Mouse (Mus musculus) kidney, embryonic 16.5 days (tissue): ENCODE data around the gene Spon1. TPM values are rescaled to one million over a fixed set of nuclear protein-coding genes. Genes with fewer than 3 reads are reported as not detected.

Experiments
- ATAC-seq: fragments of 200-750 bp; cut with Nextera tagmentation; 2 replicates; pipeline ENCODE4 v1.8.0; 2017; ENCODE audit warnings: moderate TSS enrichment; ENCODE audit not compliant: low FRiP score, low TSS enrichment
- H3K27ac ChIP-seq: fragments of 300-500 bp; sonication (generic); 2 replicates; pipeline ENCODE4 v1.5.1; 2014; ENCODE audit warnings: low read length
- H3K27me3 ChIP-seq: fragments of 300-500 bp; sonication (generic); 2 replicates; pipeline ENCODE4 v1.6.1; 2014; ENCODE audit warnings: low read length, control low read depth, mixed read lengths; ENCODE audit not compliant: insufficient read depth
- H3K36me3 ChIP-seq: fragments of 300-500 bp; sonication (generic); 2 replicates; pipeline ENCODE4 v1.6.1; 2014; ENCODE audit warnings: low read length, control low read depth, mixed read lengths; ENCODE audit not compliant: insufficient read depth
- H3K4me1 ChIP-seq: fragments of 300-500 bp; sonication (generic); 2 replicates; pipeline ENCODE4 v1.6.1; 2014; ENCODE audit warnings: low read length, control low read depth, mixed read lengths; ENCODE audit not compliant: insufficient read depth
- H3K4me2 ChIP-seq: fragments of 300-500 bp; sonication (generic); replicated peaks from 2 replicates; pipeline ENCODE4 v1.6.1; 2014; ENCODE audit warnings: low read depth, low read length
- H3K4me3 ChIP-seq: fragments of 300-500 bp; sonication (generic); 2 replicates; pipeline ENCODE4 v1.5.1; 2014; ENCODE audit warnings: mild to moderate bottlenecking, low read length
- H3K9ac ChIP-seq: fragments of 300-500 bp; sonication (generic); replicated peaks from 2 replicates; pipeline ENCODE4 v1.6.1; 2014; ENCODE audit warnings: low read length
- H3K9me3 ChIP-seq: fragments of 300-500 bp; sonication (generic); 2 replicates; pipeline ENCODE4 v1.6.1; 2016; ENCODE audit warnings: low read length, control low read depth
- WGBS: fragments of 180-500 bp; shearing (Covaris S2); extraction: QIAGEN DNeasy Blood & Tissue Kit; methylation state at CpG from one replicate; pipeline ENCODE4 v1.1.7; 2014; 5-methylcytosine and 5-hydroxymethylcytosine counted together
- polyA plus RNA-seq: library from polyadenylated mRNA; unstranded; fragments of >200 nt; fragmentation: Nextera tagmentation; extraction: Ambion mirVana; gene quantifications from 2 replicates; pipeline ENCODE4 v1.2.1, GENCODE M21; 2015

Gene Spon1
- polyA plus RNA-seq, 1 experiment from 2014 or later = 13.7 TPM

DNA sequence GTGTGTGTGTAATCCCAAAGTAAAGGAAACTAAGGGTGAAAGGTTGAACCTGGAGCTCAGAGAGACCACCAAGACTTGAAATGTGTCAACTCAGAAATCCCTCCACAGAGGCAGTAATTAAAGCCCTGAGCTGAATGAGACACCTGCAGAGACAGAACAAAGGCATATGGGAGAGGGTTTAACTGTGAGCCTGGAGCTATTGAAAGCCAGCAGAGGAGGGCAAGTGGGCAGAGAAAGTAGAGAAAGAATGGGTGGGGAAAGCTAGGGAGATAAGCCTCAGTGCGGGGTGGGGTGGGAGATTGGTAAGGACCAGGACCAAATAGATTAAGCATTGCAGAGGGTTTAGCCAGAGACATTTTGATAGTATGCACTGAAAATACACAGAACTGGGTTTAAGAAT is 60.7 kb downstream of the Spon1 start:
- 30% methylated on average over 1 of the region's 1 CpGs for WGBS
- ATAC-seq = no peak
- no peak overlapping the region for H3K27ac ChIP-seq

DNA sequence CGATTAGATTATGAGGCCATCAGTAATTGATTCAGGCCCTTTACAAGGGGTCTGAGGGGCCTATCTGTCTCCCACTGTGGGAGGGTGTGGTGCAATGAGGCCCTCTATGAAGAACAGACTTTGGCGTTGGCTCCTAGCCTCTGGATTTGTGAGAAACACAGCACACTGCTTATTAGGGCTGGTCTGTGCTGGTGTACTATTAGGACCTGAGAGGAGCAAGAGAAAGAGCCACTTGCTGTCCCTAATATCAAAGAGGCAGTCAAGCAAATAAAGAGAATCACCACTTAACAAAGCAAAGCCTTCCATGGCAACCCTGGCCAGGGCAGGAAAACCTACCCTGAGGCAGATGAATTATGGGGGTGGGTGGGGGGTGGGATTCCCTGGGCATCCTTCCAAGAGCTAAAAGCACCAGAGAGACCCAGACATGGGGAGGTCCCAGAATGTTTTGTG is 62.3 kb downstream of the Spon1 start:
- Histone ChIP-seq H3K27me3 (no peaks in the 10 kb centered on the region), H3K4me1 (no peaks in the 10 kb centered on the region), H3K9ac (no peak overlapping the region), H3K36me3 (no peaks in the 10 kb centered on the region), H3K27ac (no peak overlapping the region), H3K9me3 (no peaks in the 10 kb centered on the region), H3K4me3 (no peak overlapping the region), H3K4me2 (no peak overlapping the region)
- 67% methylated on average over 2 of the region's 2 CpGs for WGBS
- no peak for ATAC-seq

More for the DNA sequence above, 60.7 kb downstream of the Spon1 start:
- no peaks in the 10 kb centered on the region for H3K27me3 ChIP-seq
- H3K4me1 ChIP-seq = no peaks in the 10 kb centered on the region
- H3K36me3 ChIP-seq = no peaks in the 10 kb centered on the region
- no peak overlapping the region for H3K9ac ChIP-seq
- H3K4me2 ChIP-seq = no peak overlapping the region
- H3K4me3 ChIP-seq = no peak overlapping the region
- H3K9me3 ChIP-seq = no peaks in the 10 kb centered on the region

DNA sequence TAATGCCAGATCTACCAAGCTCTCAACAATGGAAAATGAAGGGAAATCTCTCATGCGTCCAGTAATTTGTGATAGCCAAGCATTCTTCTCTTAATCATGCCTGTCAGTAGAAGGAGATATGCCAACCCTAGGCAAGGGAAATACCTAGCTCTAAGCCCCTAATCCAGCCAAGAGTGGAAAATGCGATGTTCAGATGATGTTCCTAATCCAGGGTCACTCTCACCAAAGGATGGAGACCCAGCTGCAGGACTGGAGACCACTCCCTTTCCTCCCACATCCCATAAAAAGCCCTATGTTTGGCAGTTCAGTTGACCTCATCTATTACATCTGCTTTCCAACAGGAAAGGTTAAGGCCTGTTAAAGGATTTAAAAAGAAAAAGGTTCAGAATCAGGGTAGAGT is 62.8 kb downstream of the Spon1 start:
- Histone ChIP-seq H3K27me3 (no peaks in the 10 kb centered on the region), H3K9me3 (0 out of 2 replicates have a peak, but pooled peaks cover 2% of the 10 kb centered on the region), H3K27ac (no peak overlapping the region), H3K4me3 (no peak overlapping the region), H3K4me2 (no peak overlapping the region), H3K9ac (no peak overlapping the region), H3K4me1 (no peaks in the 10 kb centered on the region), H3K36me3 (no peaks in the 10 kb centered on the region)
- ATAC-seq = no peak
- WGBS = 62% methylated on average over 2 of the region's 2 CpGs

DNA sequence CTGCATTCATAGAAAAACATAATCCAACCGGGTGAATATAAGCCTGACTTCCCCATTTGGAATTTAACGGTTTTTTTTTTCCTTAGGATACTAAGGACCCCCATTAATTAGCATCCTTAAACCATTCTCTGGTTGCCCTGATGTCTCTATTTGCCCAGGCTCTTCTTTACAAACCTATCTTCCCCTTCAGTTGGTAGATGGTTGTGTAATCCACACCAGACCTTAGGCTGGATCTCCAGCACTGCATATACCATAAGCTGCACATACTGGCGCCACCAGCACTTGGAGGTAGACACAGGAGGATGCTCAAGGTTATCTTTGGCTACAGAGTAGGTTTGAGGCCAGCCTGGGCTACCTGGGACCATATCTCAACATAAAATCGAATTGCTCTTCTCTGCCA is 71.4 kb downstream of the Spon1 start:
- H3K36me3 ChIP-seq = no peaks in the 10 kb centered on the region
- no peak for ATAC-seq
- no peak overlapping the region for H3K4me2 ChIP-seq
- no peak overlapping the region for H3K9ac ChIP-seq
- no peak overlapping the region for H3K4me3 ChIP-seq
- no peaks in the 10 kb centered on the region for H3K4me1 ChIP-seq
- H3K9me3 ChIP-seq = 0 out of 2 replicates have a peak, but pooled peaks cover 2% of the 10 kb centered on the region
- no peaks in the 10 kb centered on the region for H3K27me3 ChIP-seq
- WGBS = 86% methylated on average over 4 of the region's 4 CpGs
- no peak overlapping the region for H3K27ac ChIP-seq

DNA sequence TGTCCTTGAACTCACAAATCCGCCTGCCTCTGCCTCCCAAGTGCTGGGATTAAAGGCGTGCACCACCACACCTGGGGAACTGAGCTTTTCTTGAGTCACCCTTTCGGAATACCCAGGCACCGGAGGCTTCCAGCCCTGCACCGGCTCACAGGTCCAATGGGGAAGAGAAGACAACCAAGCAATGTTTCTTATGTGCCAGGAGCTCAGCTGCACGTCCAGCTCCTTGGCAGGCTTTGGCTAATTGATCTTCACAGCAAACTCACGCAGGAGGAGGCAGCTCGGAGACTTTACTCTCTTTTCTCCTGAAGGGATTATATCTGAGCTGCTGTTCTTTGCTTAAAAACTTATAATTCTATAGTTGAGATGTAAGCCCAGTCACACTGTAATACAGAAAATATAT is 73.6 kb downstream of the Spon1 start:
- H3K27me3 ChIP-seq = no peaks in the 10 kb centered on the region
- H3K4me1 ChIP-seq = no peaks in the 10 kb centered on the region
- H3K36me3 ChIP-seq = no peaks in the 10 kb centered on the region
- no peak overlapping the region for H3K27ac ChIP-seq
- H3K4me3 ChIP-seq = no peak overlapping the region
- H3K4me2 ChIP-seq = no peak overlapping the region
- ATAC-seq = no peak
- H3K9ac ChIP-seq = no peak overlapping the region
- WGBS = 85% methylated on average over 8 of the region's 8 CpGs
- no peaks in the 10 kb centered on the region for H3K9me3 ChIP-seq

DNA sequence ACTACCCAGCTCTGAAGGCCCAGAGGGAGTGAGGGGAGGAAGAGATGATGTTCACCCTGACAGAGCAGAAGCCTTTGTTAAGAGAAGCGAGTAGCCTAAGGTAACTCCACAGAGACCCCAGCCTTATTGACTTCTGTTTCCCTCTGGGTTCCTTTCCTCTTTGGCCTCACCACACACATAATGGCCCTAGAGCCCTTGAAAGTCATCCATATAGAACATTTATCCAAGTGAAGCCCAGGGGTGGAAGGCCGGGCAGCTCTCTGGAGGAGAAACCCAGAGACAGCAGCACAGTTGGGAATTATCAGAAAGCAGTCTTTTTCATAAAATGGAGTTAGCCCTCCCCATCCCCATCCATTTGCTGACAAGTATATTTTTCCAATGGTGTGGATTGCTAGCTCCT is 75.7 kb downstream of the Spon1 start:
- no peak for ATAC-seq
- WGBS = 84% methylated on average over 2 of the region's 2 CpGs
- Histone ChIP-seq H3K9ac (no peak overlapping the region), H3K4me1 (no peaks in the 10 kb centered on the region), H3K27me3 (no peaks in the 10 kb centered on the region), H3K9me3 (no peaks in the 10 kb centered on the region), H3K4me2 (no peak overlapping the region), H3K27ac (no peak overlapping the region), H3K36me3 (no peaks in the 10 kb centered on the region), H3K4me3 (no peak overlapping the region)

DNA sequence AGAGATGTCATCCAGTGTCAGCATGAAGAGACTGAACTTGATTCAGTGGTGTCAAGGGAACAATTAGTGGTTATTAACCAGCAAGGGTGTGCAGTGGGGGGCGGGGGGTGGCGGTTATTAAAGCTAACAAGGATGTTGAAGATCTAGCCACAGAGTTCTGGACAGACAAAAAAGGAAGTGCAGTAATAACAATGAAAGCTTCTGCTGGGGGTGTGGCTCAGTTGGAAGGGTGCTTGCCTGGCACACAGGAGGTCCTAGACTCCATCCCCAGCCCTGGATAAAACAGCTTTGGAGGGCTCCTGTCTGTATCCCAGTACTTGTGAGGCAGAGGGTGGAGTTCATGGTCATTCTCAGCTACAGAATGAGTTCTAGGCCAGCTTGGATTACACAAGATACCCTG is 77.4 kb downstream of the Spon1 start:
- ATAC-seq = no peak
- 69% methylated on average over 2 of the region's 2 CpGs for WGBS
- H3K9me3 ChIP-seq = no peaks in the 10 kb centered on the region
- H3K4me1 ChIP-seq = no peaks in the 10 kb centered on the region
- no peak overlapping the region for H3K9ac ChIP-seq
- H3K27me3 ChIP-seq = no peaks in the 10 kb centered on the region
- H3K4me3 ChIP-seq = no peak overlapping the region
- no peaks in the 10 kb centered on the region for H3K36me3 ChIP-seq
- no peak overlapping the region for H3K27ac ChIP-seq
- no peak overlapping the region for H3K4me2 ChIP-seq

DNA sequence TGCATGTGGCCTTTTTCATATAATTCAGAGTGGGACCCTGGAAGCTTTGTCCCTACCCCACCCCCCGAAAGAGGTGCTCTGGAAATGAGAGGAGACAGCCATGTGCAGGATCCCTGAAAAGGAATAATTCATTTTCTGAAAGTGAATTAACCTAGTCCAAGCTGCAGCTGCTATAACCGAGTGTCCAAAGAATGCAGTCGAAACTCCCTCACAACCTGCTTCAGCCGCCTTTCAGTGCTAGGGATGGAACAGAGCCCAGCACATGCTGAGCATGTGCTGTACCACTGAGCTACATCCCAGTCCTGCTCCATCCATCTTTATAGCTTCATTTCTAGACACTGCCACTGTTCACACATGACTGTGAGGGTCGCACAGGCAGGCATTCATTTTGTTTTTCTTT is 79.4 kb downstream of the Spon1 start:
- H3K36me3 ChIP-seq = no peaks in the 10 kb centered on the region
- H3K9me3 ChIP-seq = no peaks in the 10 kb centered on the region
- no peak overlapping the region for H3K27ac ChIP-seq
- no peak overlapping the region for H3K9ac ChIP-seq
- no peaks in the 10 kb centered on the region for H3K4me1 ChIP-seq
- H3K4me3 ChIP-seq = no peak overlapping the region
- WGBS = 66% methylated on average over 5 of the region's 5 CpGs
- H3K4me2 ChIP-seq = no peak overlapping the region
- no peaks in the 10 kb centered on the region for H3K27me3 ChIP-seq
- ATAC-seq = no peak

DNA sequence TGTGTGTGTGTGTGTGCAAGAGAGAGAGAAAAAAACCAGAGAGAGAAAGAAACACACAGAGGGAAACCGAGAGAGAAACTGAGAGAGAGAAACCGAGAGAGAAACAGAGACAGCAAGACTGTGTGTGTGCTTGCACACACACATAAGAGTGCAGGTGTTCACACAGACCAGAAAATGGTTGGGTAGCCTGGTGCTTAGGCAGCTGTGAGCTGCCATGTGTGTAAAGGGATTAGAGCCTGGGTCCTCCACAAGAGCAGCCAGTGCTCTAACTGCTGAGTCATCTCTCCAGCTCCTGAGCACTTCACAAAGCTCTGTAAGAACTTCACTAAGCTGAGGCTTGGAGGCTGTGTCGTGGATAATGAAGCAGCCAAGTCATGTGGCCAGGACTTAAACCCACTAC is 80.8 kb downstream of the Spon1 start:
- ATAC-seq = no peak
- Histone ChIP-seq H3K9me3 (no peaks in the 10 kb centered on the region), H3K36me3 (no peaks in the 10 kb centered on the region), H3K27ac (no peak overlapping the region), H3K4me2 (no peak overlapping the region), H3K4me1 (no peaks in the 10 kb centered on the region), H3K9ac (no peak overlapping the region), H3K27me3 (no peaks in the 10 kb centered on the region), H3K4me3 (no peak overlapping the region)
- 56% methylated on average over 3 of the region's 3 CpGs for WGBS

DNA sequence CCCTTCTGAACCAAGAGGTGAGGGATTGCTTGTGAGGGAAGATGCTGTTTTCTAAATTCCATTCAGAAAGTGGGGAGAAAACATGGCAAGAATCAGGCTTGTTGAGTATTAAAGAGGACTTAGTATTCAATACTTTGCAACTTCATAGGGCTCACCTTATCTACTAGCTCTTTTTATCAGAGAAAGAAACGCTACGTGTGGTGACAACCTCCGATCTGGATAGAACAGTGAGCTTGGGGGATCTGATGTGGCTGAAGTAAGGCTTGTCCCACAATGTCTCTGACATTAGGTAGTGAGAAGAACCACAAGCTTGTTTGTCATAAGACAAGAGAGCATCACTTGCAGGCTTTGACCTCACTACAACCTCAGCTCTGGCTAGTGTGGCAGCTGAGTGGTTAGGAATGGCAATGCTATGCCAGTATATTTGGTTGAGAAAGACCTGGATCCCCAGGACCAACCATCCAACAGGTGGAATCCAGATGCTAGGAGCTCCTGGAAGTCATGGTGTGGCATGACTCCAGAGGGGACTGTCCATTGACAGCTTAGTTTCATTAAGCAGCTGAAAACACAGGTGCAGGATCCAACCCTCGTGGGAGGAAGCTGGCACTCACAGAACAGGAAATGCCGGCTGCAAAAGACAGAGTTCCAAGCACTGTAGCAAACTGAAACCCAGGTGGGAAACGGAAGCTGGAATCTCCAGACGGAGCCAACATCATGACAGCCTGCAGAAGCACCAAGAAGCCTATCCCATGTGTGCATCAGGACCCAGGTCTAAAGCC is 81.4 kb downstream of the Spon1 start:
- Histone ChIP-seq H3K27ac (no peak overlapping the region), H3K4me2 (no peak overlapping the region), H3K9me3 (no peaks in the 10 kb centered on the region), H3K9ac (no peak overlapping the region), H3K27me3 (no peaks in the 10 kb centered on the region), H3K36me3 (no peaks in the 10 kb centered on the region), H3K4me1 (no peaks in the 10 kb centered on the region), H3K4me3 (no peak overlapping the region)
- 74% methylated on average over 7 of the region's 7 CpGs for WGBS
- no peak for ATAC-seq
